Mouse (Mus musculus) kidney, adult 18-20 months (tissue): Measurements from ENCODE around the gene Palm2.
"Not testable (repeated sequence)": the region's sequence is repeated elsewhere in the genome, so short reads cannot be mapped to it uniquely, and the experiment has no call there.

Experiments
- DNase-seq: peaks from one replicate; pipeline ENCODE4 v3.0.0; 2021

Gene Palm2

GRCm38 (mm10) chr4:57433941-57434704, at the start of gene Palm2:
Gene Palm2 (plus strand): TSS chr4:57434247.
- DNase-seq: peak; percentile 33

DNA sequence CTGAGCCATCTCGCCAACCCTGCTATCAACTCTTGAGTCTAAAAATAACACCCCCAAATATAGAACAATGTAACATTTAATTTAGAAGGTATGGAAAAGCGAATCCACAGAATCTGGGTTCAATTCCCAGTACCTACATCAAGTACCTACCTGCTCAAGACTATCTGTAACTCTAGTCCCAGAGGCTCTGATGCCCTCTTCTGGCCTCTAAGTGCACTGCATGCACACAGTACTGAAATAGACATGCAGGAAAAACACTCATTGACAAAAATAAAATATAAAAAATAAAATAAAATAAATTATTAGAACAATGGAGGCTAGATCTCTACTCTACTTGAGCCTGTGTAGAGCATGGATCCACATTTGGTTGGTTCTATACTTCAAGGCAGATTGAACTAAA, 49.7 kb upstream of the Palm2 start:
- DNase-seq: no peak

- DNase-seq: no peak
Measured at GRCm38 (mm10) chr4:57391103-57391502, 42.9 kb upstream of the Palm2 start.

DNA sequence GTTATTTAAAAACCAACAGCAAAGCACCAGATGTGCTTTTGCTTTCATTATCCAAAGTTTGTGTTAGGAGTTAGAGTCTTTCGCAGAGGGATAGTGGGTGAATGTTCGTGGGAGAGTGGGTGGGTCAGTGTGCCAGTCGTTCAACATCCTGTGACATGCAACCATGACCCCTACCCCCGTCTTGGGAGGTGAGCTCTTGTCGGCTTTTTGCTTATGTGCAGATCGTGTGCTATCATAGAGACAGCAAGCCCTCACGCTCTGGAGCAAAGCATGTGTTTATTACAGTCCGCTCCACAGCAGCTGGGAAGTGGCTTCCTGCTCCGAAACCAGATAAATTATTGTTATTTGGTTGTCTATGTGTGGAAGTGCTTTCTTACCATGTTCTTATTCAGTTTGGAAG, 37.6 kb upstream of the Palm2 start:
- no peak for DNase-seq

DNA sequence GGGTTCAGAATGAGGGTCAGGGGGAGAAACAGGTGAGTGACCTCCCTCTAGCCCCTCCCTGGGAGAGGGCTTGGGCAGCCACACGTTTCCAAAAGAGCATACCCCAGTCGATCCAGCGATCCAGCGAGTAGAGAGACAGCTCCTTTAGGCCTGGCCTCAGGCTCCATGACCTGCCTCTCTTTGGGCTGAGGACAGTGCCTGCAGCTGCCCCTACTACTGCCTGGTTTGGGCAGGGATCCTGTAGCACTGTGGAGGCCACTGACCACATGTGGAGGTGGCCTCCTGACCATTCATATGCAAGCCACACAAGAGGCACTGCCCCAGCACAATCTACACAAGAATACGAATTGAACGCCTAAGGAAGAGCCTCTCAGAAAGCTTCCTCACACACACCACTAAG, 21.7 kb upstream of the Palm2 start:
- DNase-seq: not testable (repeated sequence)

GRCm38 (mm10) chr4:57413016-57413415, 21.0 kb upstream of the Palm2 start:
- no peak for DNase-seq

- not testable (repeated sequence) for DNase-seq
Measured at GRCm38 (mm10) chr4:57413670-57414069, 20.4 kb upstream of the Palm2 start.

GRCm38 (mm10) chr4:57424011-57424410, 10.0 kb upstream of the Palm2 start:
- no peak for DNase-seq

- no peak for DNase-seq
Measured at GRCm38 (mm10) chr4:57428317-57428716, 5.7 kb upstream of the Palm2 start.

- DNase-seq: no peak
Measured at GRCm38 (mm10) chr4:57434705-57435360, 786 bp downstream of the Palm2 start.

DNA sequence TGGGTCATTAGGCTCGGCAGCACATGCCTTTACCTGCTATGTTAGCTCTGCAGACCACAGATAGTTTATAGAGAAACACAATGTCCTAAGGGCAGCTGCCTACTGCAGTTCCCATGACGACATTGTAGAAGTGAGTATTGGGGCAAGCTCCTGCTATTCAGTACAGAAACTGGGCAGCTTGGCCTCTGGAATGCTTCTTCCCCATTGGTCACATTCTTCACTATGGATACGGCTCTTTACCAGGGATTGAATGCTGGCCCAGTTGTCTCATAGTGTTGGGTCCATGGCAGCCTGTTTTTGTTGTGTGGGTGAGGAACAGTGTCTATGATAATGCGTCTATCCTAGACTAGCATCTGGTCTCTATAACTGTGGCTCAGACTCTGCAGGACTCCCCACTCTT, 2.2 kb downstream of the Palm2 start:
- no peak for DNase-seq

DNA sequence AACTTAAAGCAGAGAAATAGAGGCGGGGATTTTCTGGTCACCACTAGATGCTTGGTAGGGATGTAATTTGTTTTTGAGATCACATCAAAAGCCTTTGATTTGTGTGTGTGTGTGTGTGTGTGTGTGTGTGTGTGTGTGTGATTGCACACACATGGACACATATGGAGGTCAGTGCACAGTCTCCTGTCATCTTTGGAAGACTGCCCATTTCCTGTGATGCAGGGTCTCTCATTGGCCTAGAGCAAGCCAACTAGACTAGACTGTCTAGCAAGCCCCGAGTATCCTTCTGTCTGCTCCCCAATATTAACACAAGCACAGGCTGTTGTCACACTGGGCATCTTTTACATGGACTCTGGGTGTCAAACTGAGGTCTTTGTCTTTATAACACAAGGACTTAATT, 12.0 kb downstream of the Palm2 start:
- DNase-seq: no peak

GRCm38 (mm10) chr4:57446854-57447444, 12.9 kb downstream of the Palm2 start:
- DNase-seq: no peak

GRCm38 (mm10) chr4:57451896-57452295, 17.8 kb downstream of the Palm2 start:
- DNase-seq: peak; percentile 28

GRCm38 (mm10) chr4:57452661-57453060, 18.6 kb downstream of the Palm2 start:
- DNase-seq: no peak

GRCm38 (mm10) chr4:57462378-57462777, 28.3 kb downstream of the Palm2 start:
- peak; percentile 10 for DNase-seq

GRCm38 (mm10) chr4:57482435-57482834, 48.4 kb downstream of the Palm2 start:
- DNase-seq: no peak

GRCm38 (mm10) chr4:57486392-57486791, 52.3 kb downstream of the Palm2 start:
- DNase-seq: no peak

DNA sequence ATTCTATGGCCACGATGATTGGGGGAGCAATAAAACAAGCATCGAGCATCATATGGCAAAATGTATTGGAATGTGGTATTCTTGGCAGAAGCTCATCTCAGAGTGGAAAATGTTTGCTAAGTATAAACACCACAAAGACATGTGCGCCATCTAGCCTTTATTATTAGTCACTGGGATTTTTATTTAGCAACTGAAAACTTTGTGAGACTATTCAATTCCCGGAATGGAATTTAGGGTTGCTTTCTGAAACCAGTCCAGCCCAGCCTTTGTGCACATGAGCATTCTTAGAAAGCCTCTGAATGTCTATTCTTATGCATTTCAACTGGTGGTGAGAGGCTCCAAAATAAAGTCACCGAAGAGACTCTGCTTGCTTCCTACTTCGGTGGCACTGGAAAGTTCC, 55.8 kb downstream of the Palm2 start:
- DNase-seq: no peak

DNA sequence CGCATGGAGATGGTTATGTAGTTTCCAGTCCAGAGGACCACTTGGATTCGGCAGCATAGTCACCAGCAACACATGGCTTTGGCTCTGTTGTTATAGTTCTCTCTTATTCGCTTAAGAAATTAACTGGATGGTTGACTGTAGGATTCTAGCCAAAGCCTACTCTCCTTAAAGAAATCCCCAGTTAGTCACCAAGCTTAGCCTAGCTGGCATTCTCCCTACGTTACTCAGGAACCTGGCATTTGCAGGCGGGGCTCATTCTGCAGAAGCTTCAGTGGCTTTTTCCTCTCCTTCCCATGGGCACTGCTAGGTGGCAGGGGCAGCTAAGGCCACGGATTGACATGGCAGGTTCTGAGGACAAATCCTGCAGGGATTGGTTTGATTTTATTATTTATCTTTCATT, 70.7 kb downstream of the Palm2 start:
- no peak for DNase-seq

- DNase-seq: peak; percentile 6
Measured at GRCm38 (mm10) chr4:57510576-57510975, 76.5 kb downstream of the Palm2 start.

- DNase-seq: no peak
Measured at GRCm38 (mm10) chr4:57511734-57512133, 77.7 kb downstream of the Palm2 start.

- no peak for DNase-seq
Measured at GRCm38 (mm10) chr4:57513241-57513933, 79.3 kb downstream of the Palm2 start.
